ENCODE assay signal across 30 mouse cellular contexts in the genomic region with DNA sequence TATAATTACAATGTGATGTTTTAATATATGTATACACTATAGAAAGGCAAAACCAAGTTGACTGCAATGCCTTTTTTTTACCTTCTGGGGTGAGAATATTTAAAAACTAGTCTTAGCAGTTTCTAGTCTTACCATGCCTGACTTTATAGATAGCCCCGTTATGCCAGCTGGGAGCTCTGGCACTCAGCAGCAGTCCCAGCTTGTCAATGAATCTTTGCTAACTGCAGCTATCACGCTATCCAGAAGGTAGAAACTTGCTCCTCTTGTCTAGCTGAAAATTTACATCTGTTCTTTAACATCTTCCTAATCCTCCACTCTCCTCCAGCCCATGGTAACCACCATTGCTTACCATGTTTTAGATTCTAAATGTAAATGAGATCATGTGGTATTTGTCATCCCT. TPM values are rescaled to one million over a fixed set of nuclear protein-coding genes. Genes with fewer than 3 reads are reported as not detected.
DNase-seq lines count a peak whose midpoint lies in the region; ATAC-seq and TF ChIP-seq lines count a peak whose summit lies in the region.
"Had no signal": no experiment of that assay in that cellular context is flagged by ENCODE, and none has a peak within 500 bp of the region (broad histone marks: within the 10 kb centered on the region; RNA-seq: fewer than 3 reads in every experiment).

No protein-coding gene starts in this region.

- ATAC-seq in forebrain, embryonic 14.5 days: no peak
- ATAC-seq in forebrain, embryonic 15.5 days (replicated peaks): no peak
- peak; percentile 72 for ATAC-seq in forebrain, postnatal 0 days
- ATAC-seq in forebrain, embryonic 13.5 days: no peak
- ATAC-seq: activated CD4-positive, CD25-positive, alpha-beta regulatory T cell, adult 4 months; CD4-positive, CD25-positive, alpha-beta regulatory T cell, adult 4 months; Patski had no signal

- no peaks in the 10 kb centered on the region for H3K9me3 ChIP-seq in forebrain, embryonic 14.5 days (replicated peaks; ENCODE audit: control insufficient read depth, low read length)
- H3K9me3 ChIP-seq in forebrain, embryonic 15.5 days: no peaks in the 10 kb centered on the region
- H3K9me3 ChIP-seq in forebrain, postnatal 0 days (ENCODE audit: low read length): no peaks in the 10 kb centered on the region
- no peaks in the 10 kb centered on the region for H3K9me3 ChIP-seq in forebrain, embryonic 13.5 days (replicated peaks)
- H3K9me3 ChIP-seq: embryonic facial prominence, embryonic 13.5 days; embryonic facial prominence, embryonic 15.5 days; forebrain, embryonic 12.5 days; G1E had no signal

- no peak overlapping the region for H3K4me2 ChIP-seq in forebrain, embryonic 14.5 days (ENCODE audit: low read length)
- H3K4me2 ChIP-seq in forebrain, embryonic 15.5 days (replicated peaks): no peak overlapping the region
- no peak overlapping the region for H3K4me2 ChIP-seq in forebrain, postnatal 0 days (ENCODE audit: low read depth)
- no peak overlapping the region for H3K4me2 ChIP-seq in forebrain, embryonic 13.5 days
- H3K4me2 ChIP-seq: embryonic facial prominence, embryonic 13.5 days; embryonic facial prominence, embryonic 15.5 days; forebrain, embryonic 12.5 days had no signal

- H3K4me1 ChIP-seq in forebrain, embryonic 14.5 days (ENCODE audit: control insufficient read depth, insufficient read depth, low read length): no peaks in the 10 kb centered on the region
- H3K4me1 ChIP-seq in forebrain, embryonic 15.5 days: no peaks in the 10 kb centered on the region
- no peaks in the 10 kb centered on the region for H3K4me1 ChIP-seq in forebrain, postnatal 0 days (ENCODE audit: insufficient read depth)
- H3K4me1 ChIP-seq in forebrain, embryonic 13.5 days: no peaks in the 10 kb centered on the region
- H3K4me1 ChIP-seq: embryonic facial prominence, embryonic 13.5 days; embryonic facial prominence, embryonic 15.5 days; forebrain, embryonic 12.5 days had no signal

- WGBS in forebrain, embryonic 14.5 days: 44% methylated on average over 2 of the region's 2 CpGs
- whole genome bisulfite sequencing in forebrain, embryonic 15.5 days: 63% methylated on average over 2 of the region's 2 CpGs
- WGBS in forebrain, postnatal 0 days: 50% methylated on average over 2 of the region's 2 CpGs
- 67% methylated on average over 2 of the region's 2 CpGs for WGBS in forebrain, embryonic 13.5 days

- no peak for TF ChIP-seq CTCF in forebrain, postnatal 0 days (IDR thresholded peaks at IDR 0.05; ENCODE audit: low read depth)

- H3K27ac ChIP-seq in forebrain, embryonic 14.5 days (ENCODE audit: low read depth, low read length): no peak overlapping the region
- no peak overlapping the region for H3K27ac ChIP-seq in forebrain, embryonic 15.5 days (replicated peaks)
- no peak overlapping the region for H3K27ac ChIP-seq in forebrain, postnatal 0 days (ENCODE audit: low read depth, low read length)
- no peak overlapping the region for H3K27ac ChIP-seq in forebrain, embryonic 13.5 days
- H3K27ac ChIP-seq: embryonic facial prominence, embryonic 13.5 days; embryonic facial prominence, embryonic 15.5 days; forebrain, embryonic 12.5 days had no signal

- H3K27me3 ChIP-seq in forebrain, embryonic 14.5 days (replicated peaks; ENCODE audit: control insufficient read depth, insufficient read depth, low read length): no peaks in the 10 kb centered on the region
- H3K27me3 ChIP-seq in forebrain, embryonic 15.5 days: no peaks in the 10 kb centered on the region
- no peaks in the 10 kb centered on the region for H3K27me3 ChIP-seq in forebrain, postnatal 0 days (ENCODE audit: insufficient read depth, low read length)
- no peaks in the 10 kb centered on the region for H3K27me3 ChIP-seq in forebrain, embryonic 13.5 days
- H3K27me3 ChIP-seq: embryonic facial prominence, embryonic 13.5 days; embryonic facial prominence, embryonic 15.5 days; forebrain, embryonic 12.5 days had no signal

- no peak overlapping the region for H3K9ac ChIP-seq in forebrain, embryonic 14.5 days (ENCODE audit: low read length)
- H3K9ac ChIP-seq in forebrain, embryonic 15.5 days (replicated peaks): no peak overlapping the region
- H3K9ac ChIP-seq in forebrain, postnatal 0 days: no peak overlapping the region
- H3K9ac ChIP-seq in forebrain, embryonic 13.5 days: no peak overlapping the region
- H3K9ac ChIP-seq: embryonic facial prominence, embryonic 13.5 days; embryonic facial prominence, embryonic 15.5 days; forebrain, embryonic 12.5 days had no signal

- no peak overlapping the region for H3K4me3 ChIP-seq in forebrain, embryonic 14.5 days (ENCODE audit: low read depth, low read length)
- H3K4me3 ChIP-seq in forebrain, embryonic 15.5 days: no peak overlapping the region
- no peak overlapping the region for H3K4me3 ChIP-seq in forebrain, postnatal 0 days (ENCODE audit: low read depth, low read length)
- H3K4me3 ChIP-seq in forebrain, embryonic 13.5 days: no peak overlapping the region
- H3K4me3 ChIP-seq: embryonic facial prominence, embryonic 13.5 days; embryonic facial prominence, embryonic 15.5 days; erythroblast, embryonic 14.5 days; forebrain, embryonic 12.5 days had no signal

- no peaks in the 10 kb centered on the region for H3K36me3 ChIP-seq in forebrain, embryonic 14.5 days (ENCODE audit: control insufficient read depth, insufficient read depth, low read length)
- no peaks in the 10 kb centered on the region for H3K36me3 ChIP-seq in forebrain, embryonic 15.5 days
- no peaks in the 10 kb centered on the region for H3K36me3 ChIP-seq in forebrain, postnatal 0 days (ENCODE audit: insufficient read depth)
- H3K36me3 ChIP-seq in forebrain, embryonic 13.5 days (ENCODE audit: poor library complexity, severe bottlenecking): no peaks in the 10 kb centered on the region
- H3K36me3 ChIP-seq: embryonic facial prominence, embryonic 13.5 days; embryonic facial prominence, embryonic 15.5 days; forebrain, embryonic 12.5 days; G1E had no signal

- DNase-seq in forebrain, embryonic 14.5 days (ENCODE audit: low spot score): peak; percentile 15
- peak; percentile 54 for DNase-seq in forebrain, postnatal 0 days
- DNase-seq in layer of hippocampus, adult 9-10 months (ENCODE audit: low spot score): peak; percentile 10
- DNase-seq in layer of hippocampus, adult 8-10 months (ENCODE audit: low spot score in 2 of 2): no peak
- peak; percentile 7 for DNase-seq in brain, adult 2 months (ENCODE audit: low read depth, low spot score)
- DNase-seq: adrenal gland, adult 8-10 months; adrenal gland, postnatal 14 days; adrenal gland, postnatal 36 days; B cell, adult 2 months; cerebellum, adult 11 months; cerebellum, adult 18-20 months; cerebellum, adult 8-10 months; cerebellum, adult 9-11 months; cerebellum, postnatal 14 days; cerebellum, postnatal 36 days; embryo, embryonic 11 days had no signal

RNA-seq across cellular contexts. Expression of a gene that starts 21.7 kb away (rescaled TPM):
- not detected in 2 replicates for polyA plus RNA-seq in forebrain, embryonic 14.5 days (2014; fragmentation: Nextera tagmentation; extraction: Ambion mirVana)
- polyA plus RNA-seq in forebrain, embryonic 15.5 days (2015; fragmentation: Nextera tagmentation; extraction: Ambion mirVana): not detected in 2 replicates
- not detected in 2 replicates for total RNA-seq in forebrain, postnatal 0 days (2014; rRNA removed)
- not detected in 2 replicates for polyA plus RNA-seq in forebrain, postnatal 0 days (2015; fragmentation: Nextera tagmentation; extraction: Ambion mirVana)
- polyA plus RNA-seq in forebrain, embryonic 13.5 days (2015; fragmentation: Nextera tagmentation; extraction: Ambion mirVana): not detected in 2 replicates
- not detected for total RNA-seq in layer of hippocampus, adult 8-10 months (2022)
- total RNA-seq: adrenal gland, adult 18-20 months; adrenal gland, adult 8-10 months; adrenal gland, postnatal 14 days; adrenal gland, postnatal 36 days; CH12.LX; common myeloid progenitor, adult 5-6 weeks had no signal
- polyA plus RNA-seq: activated CD4-positive, CD25-positive, alpha-beta regulatory T cell, adult 4 months; brain, embryonic 14.5 days; CD4-positive, CD25-positive, alpha-beta regulatory T cell, adult 4 months; erythroblast, embryonic 14.5 days; forebrain, embryonic 12.5 days; G1E; Patski had no signal

RNA-seq across cellular contexts. Expression of a gene that starts 53.9 kb away (rescaled TPM):
- 29.0 and 33.0 TPM in 2 replicates for polyA plus RNA-seq in forebrain, embryonic 14.5 days (2014; fragmentation: Nextera tagmentation; extraction: Ambion mirVana)
- polyA plus RNA-seq in forebrain, embryonic 15.5 days (2015; fragmentation: Nextera tagmentation; extraction: Ambion mirVana): 29.8 and 31.3 TPM in 2 replicates
- total RNA-seq in forebrain, postnatal 0 days (2014; rRNA removed): 33.6 and 46.8 TPM in 2 replicates
- polyA plus RNA-seq in forebrain, postnatal 0 days (2015; fragmentation: Nextera tagmentation; extraction: Ambion mirVana): 34.5 and 35.0 TPM in 2 replicates
- 27.5 and 27.9 TPM in 2 replicates for polyA plus RNA-seq in forebrain, embryonic 13.5 days (2015; fragmentation: Nextera tagmentation; extraction: Ambion mirVana)
- total RNA-seq in layer of hippocampus, adult 8-10 months (2022): 10 to 100 TPM; 43.4 to 49.3 (median 46.7) TPM

RNA-seq across cellular contexts. Expression of a gene that starts 54.3 kb away (rescaled TPM):
- polyA plus RNA-seq in forebrain, embryonic 14.5 days (2014; fragmentation: Nextera tagmentation; extraction: Ambion mirVana): 28.3 and 33.6 TPM in 2 replicates
- polyA plus RNA-seq in forebrain, embryonic 15.5 days (2015; fragmentation: Nextera tagmentation; extraction: Ambion mirVana): 29.9 and 33.8 TPM in 2 replicates
- 6.2 and 7.0 TPM in 2 replicates for total RNA-seq in forebrain, postnatal 0 days (2014; rRNA removed)
- 9.3 and 11.0 TPM in 2 replicates for polyA plus RNA-seq in forebrain, postnatal 0 days (2015; fragmentation: Nextera tagmentation; extraction: Ambion mirVana)
- polyA plus RNA-seq in forebrain, embryonic 13.5 days (2015; fragmentation: Nextera tagmentation; extraction: Ambion mirVana): 53.5 and 55.4 TPM in 2 replicates
- total RNA-seq in layer of hippocampus, adult 8-10 months (2022): 1 to 10 TPM; 1.4 to 3.9 (median 2.7) TPM

Comparison
In these comparisons a context has a peak if more than half of its experiments do, and no peak if none do; other contexts are left out.
1. DNase-seq: peak in forebrain, embryonic 14.5 days (single experiment), forebrain, postnatal 0 days (single experiment), layer of hippocampus, adult 9-10 months (single experiment) and brain, adult 2 months (single experiment); none in layer of hippocampus, adult 8-10 months (0 of 2).